Mouse (Mus musculus): ENCODE data around the gene Srgap2.

Gene Srgap2

DNA sequence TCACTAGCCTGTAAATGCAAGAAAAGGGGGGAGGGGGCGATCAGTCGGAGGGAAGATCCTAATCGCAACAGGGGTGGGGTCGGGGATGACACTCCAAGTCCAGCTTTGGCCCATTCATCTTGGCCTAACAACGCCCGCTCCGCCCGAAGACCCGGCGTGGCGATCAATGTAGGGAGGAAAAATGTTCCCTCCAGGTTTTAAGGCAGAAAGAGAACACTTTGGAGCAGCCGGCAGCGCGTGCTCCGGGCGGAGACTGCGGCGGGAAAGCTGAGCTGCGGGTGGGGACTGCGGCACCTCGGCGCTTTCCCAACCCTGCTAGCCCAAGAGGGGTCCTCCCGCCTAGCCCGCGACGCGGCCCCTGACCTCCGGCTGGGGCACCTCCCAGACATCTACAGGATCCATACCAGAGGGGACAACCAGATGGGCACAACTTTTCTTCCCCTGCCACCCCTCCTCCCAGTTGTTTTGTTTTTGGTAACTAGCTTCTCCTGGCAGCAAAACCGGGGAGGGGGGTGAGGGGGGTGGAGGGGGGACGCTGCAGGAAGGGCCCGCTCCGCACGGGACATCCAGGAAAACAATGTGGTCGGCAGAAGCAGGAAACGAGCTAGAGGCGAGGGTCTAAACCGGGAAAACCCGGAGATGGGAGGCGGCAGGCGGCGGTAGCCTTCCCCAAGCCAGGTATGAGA is 1.4 kb downstream of the Srgap2 start:
- 1% methylated on average over 41 of the region's 41 CpGs for WGBS

DNA sequence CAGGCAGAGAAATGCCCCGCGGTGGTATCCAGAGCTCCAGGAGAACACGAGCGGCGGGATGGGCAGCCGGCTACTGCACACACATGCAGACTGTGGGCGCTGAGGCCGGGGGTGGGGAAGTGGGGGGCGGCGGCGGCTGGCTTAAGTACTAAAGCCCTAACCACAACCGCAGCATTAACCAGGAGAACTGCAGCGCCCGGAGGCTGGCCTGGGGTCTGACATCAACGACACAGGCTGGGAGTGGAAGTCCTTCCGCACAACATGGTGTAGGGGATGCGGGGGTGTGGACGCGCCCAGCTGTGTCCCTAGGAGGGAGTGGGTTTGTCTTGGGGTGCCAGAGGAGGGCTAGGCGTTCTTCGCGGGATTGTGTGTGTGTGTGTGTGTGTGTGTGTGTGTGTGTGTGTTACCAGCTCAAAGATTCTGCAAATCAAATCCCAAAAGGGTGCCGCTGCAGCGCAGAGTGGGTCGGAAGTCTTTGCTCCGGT is 2.0 kb downstream of the Srgap2 start:
- WGBS = 1% methylated on average over 26 of the region's 26 CpGs

DNA sequence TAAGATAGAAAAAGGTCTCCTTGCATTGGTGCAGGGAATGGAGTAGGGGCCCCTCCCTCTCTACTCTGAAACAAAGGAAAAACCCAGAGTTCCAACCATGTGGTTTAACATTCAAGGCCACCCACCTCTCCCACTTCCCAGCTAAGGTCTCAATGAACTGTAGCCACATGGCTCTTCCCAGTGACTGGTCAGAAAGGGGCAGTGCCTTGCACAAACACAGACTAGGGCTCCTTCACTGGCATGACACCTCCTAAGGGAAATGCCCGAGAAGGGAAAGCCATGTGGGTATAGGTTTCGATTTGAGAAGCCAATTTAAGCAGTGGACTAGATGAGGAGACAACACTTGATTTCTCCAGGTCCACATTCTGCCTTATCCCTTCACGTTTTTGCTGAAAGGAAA is 3.4 kb downstream of the Srgap2 start:
- 19% methylated on average over 3 of the region's 3 CpGs for WGBS

DNA sequence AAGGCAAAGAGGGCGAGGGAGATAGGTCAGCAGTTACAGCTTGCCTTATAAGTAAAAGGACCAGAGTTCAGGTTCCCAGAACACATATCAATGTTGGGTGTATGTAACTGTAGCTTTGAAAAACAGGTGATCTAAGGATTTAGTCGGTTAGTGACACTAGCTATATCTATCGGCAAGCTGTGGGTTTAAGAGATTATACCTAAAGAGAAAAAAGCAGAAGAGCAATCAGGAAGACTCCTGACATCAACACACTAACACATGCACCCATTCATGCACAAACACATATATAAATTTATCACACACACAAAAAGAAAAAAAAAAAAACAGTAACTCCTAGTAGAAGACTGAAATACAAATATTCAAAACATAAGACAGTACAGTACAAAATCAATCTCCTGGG is 10.6 kb downstream of the Srgap2 start:
- WGBS = 79% methylated on average over 3 of the region's 3 CpGs

DNA sequence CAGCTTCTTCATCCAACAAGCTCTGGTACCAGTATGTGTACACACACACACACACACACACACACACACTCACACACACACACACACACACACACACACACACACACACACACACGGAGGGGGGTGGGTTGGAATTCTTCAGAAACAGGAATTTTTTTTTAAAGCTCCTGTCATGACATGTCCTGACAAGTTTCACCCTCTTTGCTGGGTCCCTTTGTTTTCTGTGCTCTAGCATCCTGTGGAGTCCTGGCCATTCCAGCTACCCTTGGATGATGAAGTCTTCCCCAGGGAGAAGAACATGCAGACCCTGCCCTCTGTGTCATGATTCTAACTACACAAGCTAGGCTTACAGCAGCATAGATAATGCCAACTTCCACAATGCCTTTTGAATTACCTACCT is 13.0 kb downstream of the Srgap2 start:
- 50% methylated on average over 1 of the region's 1 CpGs for WGBS

DNA sequence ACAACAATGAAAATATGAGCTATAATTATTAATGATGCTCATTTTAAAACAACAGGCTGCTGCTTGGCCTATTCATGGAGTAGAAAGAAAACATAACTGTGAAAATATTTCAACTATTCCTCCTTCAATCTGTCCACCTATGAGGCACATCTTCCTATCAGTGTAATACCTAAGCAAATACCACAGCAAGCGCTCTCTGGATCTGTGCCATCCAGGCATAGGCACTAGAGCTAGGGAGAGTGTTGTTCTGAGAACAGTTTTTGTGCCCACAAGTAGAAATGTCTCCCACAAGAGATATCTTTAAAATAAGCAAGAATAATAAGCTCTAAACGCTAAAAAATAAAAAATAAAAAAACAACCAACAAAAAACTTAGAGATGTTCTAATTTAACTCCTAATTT is 14.0 kb downstream of the Srgap2 start:
- WGBS = 81% methylated on average over 2 of the region's 2 CpGs

DNA sequence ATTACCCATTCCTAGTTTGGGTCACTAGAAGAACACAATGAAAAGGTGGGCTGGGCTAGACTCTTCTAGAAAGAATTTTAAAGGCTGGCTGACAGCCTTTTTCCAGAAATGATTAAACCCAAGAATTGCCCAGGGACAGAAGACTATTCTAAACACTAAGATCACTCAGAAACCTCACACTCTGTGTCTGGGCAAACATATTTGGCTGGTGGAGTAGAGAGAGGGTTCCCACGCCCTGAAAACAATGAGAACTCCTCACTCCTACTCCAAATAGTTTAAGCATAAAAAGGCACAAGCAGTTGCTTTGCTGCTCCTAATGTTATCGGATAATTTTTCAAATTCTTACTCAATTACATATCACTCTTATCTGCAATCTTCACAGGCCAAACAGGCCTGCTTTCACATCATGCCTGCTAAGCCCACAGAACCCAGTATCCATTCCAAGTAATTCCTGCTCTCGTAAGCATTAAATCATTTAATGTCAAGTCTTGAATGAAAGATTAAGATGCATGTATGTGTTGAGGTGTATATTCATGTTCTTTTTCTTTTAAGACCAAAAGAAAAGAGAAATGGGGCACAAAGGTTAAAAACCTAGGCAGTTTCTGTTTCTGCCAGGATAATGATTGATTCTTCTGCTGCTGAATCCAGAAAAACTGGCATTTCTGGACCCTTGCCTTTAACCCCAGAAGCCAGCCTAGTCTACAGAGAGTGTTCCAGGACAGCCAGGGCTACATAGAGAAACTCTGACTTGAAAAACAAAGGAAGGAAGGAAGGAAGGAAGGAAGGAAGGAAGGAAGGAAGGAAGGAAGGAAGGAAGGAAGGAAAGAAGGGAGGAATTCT is 15.3 kb downstream of the Srgap2 start:
- 49% methylated on average over 3 of the region's 3 CpGs for WGBS

DNA sequence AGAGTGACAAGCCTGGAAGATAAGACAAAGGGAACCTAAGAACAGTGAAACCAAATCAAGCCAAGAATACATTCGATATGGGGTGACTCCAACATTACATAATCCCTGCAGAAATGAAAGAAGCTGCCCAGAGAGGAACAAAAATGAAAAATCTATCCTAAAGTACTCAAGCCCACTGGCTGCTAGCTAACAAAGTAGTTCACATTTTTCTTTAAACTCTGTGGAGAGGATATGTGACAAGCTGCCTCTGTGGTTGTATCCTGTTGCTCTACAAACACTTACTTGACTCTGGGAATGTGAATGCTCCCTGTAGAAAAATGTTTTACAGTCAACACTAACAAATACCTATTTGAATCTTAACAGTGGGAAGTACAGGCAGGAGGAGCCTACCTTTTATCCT is 25.5 kb downstream of the Srgap2 start:
- WGBS = 19% methylated on average over 1 of the region's 1 CpGs

DNA sequence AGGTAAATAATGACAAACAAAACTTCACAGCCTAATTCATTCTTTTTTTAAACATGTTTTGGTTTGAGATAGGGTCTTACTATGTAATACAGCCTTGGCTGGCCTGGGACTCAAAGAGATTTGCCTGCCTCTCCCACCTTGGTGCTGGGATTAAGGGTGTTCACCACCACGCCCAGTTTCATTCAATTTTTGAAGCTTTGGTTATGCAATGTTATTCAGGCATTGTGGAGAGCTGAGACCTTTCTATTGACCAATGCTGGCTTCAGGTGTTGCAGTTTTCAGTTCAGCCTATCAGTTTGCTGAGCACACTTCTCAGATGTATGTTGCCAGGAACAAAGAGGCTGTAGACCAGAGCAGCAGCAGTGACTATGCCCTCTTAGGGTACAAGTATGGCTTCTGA is 28.9 kb downstream of the Srgap2 start:
- WGBS = 92% methylated on average over 1 of the region's 1 CpGs

DNA sequence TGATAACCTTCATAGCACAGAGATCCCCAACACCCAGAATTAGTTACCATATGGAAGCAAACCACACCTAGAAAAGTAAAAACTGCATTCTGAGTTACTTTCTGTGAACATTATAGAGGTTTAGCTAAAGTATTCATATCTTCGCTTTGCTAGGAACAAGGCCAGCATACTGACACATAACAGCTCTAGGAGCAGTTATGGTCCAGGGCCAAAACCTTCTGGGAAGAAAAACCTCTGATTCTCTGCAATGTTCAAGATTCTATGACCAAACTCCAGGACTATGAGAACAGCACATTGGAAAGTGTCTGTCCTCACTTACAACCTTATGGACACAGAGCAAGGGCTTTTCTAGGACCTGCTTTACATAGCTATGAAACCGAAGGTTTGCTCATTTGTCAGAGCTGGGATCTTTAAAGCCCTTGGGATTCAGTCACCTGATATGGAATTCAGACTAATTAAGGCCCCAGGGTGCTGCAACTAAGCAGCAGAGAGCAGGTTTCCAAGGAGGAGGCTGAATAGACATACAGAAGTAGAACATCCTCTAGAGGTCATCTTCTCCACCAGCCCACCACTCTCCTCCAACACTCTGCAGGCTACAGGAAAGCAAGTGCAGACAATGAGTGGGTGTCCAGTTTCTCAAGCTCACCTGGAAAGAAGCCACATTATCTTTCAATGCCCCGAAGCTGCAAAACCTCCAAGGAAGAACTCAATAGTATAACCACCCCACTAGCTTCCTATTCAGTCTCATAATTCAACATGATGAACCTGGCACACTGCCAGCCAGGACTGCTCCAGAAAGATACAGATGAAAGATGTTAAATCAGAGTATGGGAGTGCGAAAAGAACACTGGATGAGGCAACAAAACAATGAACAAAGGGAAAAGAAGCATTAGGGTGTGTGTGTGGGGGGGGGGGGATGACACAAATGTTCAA is 32.9 kb downstream of the Srgap2 start:
- WGBS = 40% methylated on average over 4 of the region's 4 CpGs

DNA sequence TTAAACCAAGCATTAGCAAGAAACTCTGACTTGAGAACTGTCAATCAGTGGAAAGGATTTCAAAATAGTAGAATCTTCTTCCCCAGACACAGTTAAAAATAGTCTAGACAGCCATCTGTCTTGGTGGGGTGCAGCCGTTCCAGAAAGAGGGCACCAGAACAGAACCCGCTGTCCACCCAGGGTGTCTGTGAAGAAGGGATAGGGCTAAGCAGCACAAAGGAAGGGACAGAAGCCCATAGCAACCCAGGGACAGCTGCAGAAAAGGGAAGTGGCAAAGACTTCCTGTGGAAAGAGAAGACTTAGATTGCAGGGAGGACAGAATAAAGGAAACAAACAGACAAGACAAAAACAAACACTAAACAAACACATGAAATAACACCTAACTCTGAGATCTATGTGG is 34.8 kb downstream of the Srgap2 start:
- WGBS = 28% methylated on average over 2 of the region's 2 CpGs

DNA sequence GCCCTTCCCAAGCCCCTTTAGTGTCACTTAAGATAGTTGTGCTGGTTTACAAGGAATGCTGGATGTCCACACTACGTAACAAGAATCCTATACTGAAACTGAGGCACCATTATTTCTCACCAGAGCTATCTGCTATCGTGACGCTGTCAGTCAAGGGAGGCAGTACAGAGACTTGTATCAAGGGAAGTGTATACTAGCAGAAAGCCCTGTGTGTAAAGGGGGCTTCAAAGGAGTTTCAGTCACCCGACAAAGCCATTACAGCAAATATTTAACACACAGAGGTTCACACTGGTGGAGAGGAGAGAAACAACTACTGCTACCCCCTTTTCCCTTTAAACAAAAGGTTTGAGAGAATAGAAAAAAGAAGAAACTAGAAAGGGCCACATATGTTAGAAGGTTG is 35.6 kb downstream of the Srgap2 start:
- 46% methylated on average over 4 of the region's 4 CpGs for WGBS

DNA sequence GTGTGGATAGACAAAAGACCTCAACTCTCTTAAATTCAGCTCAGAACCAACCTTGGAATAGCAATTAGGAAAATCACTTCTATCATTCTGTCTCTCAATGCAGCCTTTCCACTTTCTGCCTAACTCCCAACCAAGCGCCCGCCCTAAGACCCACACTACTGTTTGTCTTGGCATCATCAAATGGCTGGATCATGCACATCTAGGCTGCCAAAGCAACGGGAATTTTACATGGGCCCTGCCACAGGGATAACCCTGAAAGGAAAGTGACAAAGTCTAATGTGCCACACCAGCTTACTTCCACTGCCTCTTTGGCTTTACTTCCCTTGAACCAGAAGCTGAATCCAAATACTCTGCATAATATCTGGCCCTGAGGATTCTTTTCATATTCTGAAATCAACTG is 37.8 kb downstream of the Srgap2 start:
- WGBS = 60% methylated on average over 3 of the region's 3 CpGs

DNA sequence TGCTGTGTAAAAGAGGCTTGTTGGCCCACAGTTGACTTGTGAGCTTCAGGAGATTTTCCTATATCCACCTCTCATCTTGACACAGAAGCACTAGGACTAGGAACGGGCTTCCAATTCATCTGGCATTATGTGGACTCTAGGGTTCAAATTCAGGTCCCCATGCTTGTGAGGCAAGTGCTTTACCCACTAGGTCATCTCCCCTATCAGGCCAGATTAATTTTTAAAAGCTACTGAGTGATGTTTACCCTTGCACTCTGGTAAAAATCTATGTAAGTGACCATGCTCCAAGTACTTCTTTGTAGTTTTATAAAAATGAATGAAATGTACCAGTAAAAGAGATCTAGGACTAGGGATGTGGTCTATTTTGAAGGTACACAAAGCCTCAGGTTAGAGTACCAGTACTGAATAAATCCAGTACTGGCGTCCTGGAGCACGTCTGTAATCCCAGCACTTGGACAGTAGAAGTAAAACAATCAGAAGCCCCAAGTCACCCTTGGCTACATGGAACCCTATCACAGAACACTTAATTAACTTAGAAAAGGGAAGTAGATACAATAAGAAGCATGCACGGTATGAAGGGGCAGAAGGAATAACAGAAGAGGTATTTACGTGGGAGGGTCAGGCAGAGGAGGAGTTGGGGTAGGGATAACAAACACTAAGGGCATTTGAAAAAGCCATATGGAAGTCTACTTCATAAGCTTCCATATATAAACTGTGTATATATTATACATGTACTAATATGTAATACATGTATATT is 40.9 kb downstream of the Srgap2 start:
- WGBS = 81% methylated on average over 5 of the region's 5 CpGs

DNA sequence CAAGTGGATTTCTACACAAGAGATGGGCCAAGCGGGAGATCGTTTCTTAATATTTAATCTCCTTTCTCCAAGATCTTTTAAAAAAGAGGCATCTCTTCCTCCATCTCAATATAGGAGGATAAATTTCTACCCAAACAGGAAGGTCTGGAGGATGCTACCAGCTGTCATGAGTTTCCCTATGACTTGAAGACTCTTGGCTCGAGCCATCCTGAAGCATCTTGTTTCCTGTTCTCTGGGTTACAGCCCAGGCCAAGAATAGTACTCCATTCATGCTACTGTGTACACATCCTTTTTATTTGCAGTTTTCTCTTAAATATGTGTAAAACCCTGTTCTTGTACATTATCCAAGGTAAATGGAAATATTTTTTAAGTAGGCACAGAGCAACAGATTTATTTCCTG is 44.9 kb downstream of the Srgap2 start:
- 40% methylated on average over 3 of the region's 3 CpGs for WGBS

DNA sequence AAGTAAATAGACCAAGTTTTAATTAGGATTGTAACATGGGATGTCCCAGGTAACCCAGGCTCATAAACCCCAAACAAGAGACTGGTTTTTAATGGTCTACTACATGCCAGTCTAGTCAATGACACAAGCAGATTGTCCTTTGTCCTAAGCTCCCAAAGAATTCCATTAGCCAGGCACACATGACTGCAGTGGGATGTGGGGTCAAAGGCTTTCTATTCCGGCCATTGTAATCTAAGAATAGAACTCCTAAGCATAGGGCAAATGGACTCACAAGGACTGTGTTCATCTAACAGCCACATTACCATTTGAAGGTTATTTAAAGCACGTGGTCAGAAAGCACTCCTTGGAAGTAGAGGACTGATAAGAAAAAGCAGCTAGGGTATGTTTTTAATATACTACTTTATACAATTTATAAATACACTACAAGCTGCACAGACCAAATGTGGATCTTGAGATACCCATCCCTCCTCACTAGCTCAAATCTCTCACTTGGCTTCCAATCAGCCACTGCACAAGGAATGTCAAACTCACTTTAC is 48.3 kb downstream of the Srgap2 start:
- WGBS = 40% methylated on average over 2 of the region's 2 CpGs

DNA sequence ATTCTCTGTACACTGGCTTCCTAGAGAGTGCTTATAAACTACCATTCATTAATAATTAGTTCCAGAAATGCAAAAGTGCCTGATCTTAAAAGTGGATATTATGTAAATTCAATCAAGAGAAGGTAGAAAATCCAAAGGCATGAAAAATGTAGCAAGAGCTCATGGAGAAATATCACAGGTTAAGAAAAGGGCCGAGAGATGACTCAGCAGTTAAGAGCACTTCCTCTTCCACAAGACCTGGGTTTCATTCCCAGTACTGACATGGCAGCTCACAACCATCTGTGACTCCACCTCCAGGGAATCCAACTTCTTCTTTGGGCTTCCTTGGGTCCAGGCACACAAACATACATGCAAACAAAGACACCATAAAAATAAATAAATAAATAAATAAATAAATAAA is 56.6 kb downstream of the Srgap2 start:
- WGBS = 88% methylated on average over 1 of the region's 1 CpGs

DNA sequence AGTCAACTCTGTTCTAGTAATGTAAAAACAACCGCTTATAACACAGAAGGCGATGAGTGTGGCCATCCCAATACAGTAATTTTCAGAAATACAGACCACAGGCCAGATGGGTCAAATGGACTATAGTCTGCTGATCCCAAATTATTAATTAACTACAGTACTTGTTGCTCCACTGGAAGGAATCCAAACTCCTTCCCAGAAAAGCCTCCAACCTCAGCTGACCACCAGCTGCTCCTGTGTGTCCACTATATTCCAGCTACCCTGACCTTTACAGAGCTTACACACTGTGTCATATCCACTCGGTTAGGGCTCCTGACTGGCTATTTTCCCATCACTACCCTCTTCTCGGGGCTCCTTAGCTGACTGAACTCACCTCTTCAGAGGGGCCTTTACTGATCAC is 61.3 kb downstream of the Srgap2 start:
- 88% methylated on average over 4 of the region's 4 CpGs for WGBS

DNA sequence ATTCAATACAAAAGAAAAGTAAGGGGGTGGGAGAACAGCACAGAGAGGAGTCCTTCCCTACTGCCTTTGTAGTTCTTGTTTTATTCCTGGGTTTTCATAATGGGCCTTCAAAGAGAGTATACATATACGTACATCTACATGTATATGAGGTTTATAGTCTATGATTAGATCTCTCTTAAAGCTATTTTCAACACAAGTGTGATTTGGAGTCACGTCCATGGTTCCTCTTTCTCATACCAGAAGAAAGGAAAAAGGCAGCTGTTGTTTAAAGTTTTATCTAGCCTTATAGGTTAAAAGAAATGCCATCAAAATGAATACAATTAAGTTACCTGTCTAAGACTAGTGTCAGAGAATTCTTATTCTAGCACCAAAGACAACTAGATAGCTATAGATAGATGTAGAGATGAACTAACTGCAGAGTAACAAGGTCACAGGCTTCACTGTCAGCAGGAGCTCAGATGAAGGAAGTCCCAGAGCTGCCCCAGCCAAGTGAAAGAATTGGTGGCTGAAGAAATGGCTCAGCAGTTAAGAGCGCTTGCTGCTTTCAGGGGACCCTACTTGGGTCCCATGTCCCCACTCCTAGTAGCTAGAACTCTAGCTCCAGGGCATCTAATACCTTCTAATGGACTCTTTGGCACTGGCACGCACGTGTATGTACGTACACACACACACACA is 63.1 kb downstream of the Srgap2 start:
- 77% methylated on average over 6 of the region's 6 CpGs for WGBS

DNA sequence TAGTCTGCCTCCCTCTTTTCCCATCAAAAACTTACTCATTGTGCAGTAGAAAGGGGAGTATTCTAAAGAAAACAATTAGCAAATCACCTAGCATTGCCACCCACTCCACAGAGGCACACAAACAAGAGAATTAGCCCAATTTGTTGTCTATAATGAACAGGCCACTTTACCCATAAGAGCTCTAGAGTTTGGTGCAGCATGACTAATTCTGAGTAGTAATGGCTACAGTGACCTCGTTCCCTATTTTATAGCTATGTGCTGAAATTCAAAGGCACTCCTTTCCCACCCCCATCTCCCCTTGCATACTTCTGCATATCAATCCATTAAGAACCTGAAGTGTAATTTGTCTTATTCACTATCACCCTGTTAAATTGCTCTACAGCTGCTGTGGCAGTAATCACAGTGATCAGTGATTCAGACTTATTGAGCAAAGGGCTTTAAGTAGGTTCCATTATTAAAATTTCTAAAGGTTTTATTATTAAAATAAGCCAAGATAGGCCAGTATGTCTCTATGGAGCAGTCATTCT is 64.5 kb downstream of the Srgap2 start:
- WGBS = 51% methylated on average over 1 of the region's 1 CpGs
